Mouse (Mus musculus): ENCODE data around the gene Idua. TPM values are rescaled to one million over a fixed set of nuclear protein-coding genes. Genes with fewer than 3 reads are reported as not detected.

Idua gene
- 6.7 TPM for polyA plus RNA-seq (2014; fragmentation: Illumina TruSeq; extraction: RNeasy Lipid Tissue Mini Kit (QIAGEN cat#74804); ENCODE audit: insufficient read depth, low read depth, low replicate concordance)

DNA sequence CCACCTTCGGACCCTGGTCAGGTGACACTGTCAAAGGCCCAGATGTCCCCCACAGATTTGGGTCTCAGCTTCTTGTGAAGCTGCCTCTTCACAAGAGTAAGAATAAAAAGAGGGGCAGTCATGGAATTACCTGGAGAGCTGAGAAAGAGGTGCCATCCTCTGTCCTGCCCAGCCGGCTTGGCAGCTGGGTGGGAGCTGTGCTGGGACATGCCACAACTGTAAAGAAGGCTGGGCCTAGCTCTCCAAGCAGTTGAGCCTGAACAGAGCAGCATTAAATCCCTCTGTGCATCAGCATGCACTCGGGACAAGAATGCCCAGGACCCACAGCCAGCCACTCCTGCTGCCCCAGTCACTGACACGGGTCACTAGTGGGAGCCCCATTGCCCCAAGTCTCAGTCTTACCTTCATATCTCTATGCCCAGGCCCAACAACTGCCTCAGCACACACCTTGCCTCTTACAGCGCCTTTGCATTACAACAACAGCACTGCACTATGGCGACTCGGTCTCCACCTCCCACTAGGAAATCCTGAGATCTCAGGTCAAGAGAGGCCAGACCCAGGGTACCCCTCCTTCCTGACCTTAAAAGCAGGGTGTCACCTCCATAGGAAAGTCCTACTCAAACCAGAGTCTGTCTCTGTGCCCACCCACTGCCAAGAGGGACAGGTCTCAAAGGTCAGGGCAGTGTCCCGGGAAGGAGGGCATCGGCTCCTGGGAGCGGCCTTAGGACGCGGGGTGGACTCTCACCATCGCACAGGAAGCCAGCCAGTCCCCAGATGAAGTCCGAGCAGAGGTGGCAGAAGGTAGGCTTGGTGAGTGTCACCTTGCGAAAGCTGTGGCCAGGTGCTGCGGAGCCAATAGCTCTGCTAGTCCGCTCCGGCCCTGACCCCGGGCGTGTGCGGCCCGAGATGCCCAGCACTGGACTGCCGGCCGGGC, at the start of gene Idua:
Gene Idua (plus strand): TSS at position 634 of the 934 bp plus-strand sequence.

DNA sequence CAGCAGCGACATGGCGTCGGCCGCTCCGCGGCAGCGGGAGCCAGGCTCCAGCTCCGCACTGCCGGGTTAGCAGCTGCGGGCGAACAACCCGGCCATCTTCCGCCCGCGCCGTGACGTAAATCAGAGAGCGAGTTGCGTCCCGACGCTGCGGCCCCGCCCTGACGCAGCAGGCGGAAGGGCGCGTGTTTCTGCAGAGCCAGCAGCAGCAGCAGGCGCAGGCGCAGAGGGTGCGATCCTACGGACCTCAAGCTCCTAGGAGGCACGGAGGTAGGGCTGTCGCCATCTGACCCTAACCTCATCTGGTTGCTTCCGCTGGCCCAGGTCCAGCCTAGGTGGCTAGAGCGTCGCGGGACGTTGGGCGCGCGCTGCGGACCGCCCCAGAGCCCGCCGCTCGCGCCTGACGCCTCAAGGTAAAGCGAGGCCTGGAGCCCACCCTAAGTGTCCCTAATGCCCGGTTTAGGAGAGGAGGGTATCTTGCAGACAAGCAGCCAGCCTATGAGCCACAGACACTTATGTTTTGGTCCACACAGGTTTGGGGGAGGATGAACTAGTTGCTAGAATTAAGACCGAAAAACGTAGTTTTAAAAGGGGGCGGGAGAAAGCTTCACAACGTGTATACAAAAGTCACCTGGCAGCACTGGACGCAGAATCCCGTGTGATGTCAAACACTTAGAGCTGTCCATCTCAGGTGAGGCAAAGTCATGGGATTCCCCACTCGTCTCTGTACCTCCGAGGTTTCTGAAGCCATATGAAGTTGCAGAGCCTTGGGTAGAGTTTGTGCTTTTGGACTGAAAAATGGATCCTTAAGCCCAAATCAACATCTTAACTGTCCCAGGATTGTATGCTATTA, 30.3 kb upstream of the Idua start, which contains the start of the genes Gak and Tmem175:
Gene Gak (minus strand): TSS at position 122 of the 850 bp plus-strand sequence.
Gene Tmem175 (plus strand): TSS at position 137 of the 850 bp plus-strand sequence.

DNA sequence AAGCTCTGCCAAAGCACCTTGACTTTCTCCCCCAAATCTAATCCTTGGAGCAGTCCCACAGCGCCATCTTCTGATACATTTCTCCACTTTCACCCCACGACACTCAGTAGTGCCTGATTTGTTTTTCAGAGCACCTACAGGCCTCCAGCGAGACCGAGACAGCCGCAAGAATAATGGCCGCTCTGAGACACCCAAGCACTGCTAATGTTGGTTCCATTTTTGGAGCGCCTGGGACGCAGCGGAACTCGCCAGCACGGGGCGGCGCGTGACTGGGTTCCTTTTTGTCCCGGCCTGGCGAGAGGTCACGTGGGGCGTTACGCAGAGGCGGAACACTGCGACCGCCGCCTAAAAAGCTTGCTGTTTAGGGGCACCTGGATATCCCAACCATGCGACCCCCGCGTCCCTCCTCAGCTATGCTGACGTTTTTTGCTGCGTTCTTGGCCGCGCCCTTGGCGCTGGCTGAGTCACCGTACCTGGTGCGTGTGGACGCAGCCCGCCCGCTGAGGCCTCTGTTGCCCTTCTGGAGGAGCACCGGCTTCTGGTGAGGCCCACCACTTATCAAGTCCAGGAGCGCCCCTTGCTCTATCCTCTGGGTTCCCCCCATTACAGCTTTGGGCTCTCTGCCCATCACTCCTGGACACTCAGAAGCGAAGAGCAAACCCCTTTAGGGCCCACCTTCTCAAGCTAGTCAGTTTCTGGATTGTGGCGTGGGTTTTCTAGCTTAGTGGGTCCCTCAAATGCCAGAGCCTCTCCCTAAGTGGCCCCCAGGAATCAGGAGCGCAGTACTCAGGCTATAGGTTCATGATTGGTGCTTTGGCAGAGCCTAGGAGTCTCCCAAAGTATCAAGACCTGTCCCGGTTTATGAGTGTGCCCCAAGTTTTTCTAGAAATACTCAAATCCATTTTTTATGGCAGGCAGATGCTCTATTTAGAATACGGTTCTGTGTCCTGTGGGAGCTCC, 9.1 kb downstream of the Idua start, which contains the start of gene Dgkq:
Gene Dgkq (minus strand): TSS at position 696 of the 960 bp plus-strand sequence.

DNA sequence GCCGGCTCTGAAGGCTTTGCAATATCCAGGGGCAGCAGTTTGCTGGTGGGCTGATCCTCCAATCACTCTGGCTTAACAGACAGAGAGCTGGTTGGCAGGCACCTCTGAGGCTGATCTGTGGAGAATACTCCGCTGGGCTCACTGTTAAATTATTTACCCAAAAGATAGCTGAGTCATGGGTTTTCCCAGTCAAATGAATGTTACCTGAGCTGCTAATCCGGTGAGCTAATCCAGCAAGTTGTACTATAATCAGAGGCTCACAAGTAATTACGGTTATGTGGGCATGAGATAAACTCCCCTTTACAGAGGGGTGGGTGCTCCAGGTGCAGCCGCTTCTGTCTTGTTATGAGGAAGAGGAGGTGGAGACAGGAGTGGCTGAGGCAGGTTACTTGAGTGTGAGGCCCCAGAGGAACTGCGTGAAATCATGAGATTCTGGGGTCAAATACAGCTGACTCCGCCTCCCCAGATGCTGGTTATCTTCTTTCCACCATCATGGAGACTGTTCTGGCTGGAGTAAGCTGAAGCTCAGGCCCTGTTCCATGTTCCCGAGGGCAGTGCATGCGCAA, 15.2 kb downstream of the Idua start, which contains the start of gene Slc26a1:
Gene Slc26a1 (minus strand): TSS at position 319 of the 566 bp plus-strand sequence.

DNA sequence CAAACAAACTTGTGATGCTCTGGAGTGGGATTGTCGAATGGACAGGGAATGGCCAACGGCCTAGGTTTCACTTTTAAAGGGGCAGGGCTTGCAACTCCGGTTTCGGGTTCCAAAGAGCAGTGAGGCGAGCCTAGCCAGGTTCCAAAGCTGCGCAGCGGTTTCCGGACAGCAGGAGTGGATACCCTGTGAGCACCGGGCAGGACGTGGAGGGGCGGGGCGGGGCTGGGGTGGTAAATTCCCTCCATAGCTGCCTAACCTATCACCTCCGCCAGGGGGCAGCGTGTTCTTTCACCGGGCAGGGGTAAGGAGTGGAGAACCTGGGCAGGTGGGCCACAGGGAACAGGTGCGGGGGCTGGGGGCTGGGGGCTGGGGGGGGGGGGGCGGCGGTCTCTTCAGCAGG, 32.1 kb downstream of the Idua start, which contains the start of gene Fgfrl1:
Gene Fgfrl1 (plus strand): TSS at position 112 of the 400 bp plus-strand sequence.

Other genes starting within 250 kb of the Idua start
- gene Atp5k, start 225.9 kb upstream of the Idua start, polyA plus RNA-seq (2014; fragmentation: Illumina TruSeq; extraction: RNeasy Lipid Tissue Mini Kit (QIAGEN cat#74804); ENCODE audit: insufficient read depth, low read depth, low replicate concordance): 553 TPM
- gene Mfsd7a, start 211.4 kb upstream of the Idua start, polyA plus RNA-seq (2014; fragmentation: Illumina TruSeq; extraction: RNeasy Lipid Tissue Mini Kit (QIAGEN cat#74804); ENCODE audit: insufficient read depth, low read depth, low replicate concordance): 2.9 TPM
- 6.4 TPM for gene Pcgf3, start 199.1 kb upstream of the Idua start, polyA plus RNA-seq (2014; fragmentation: Illumina TruSeq; extraction: RNeasy Lipid Tissue Mini Kit (QIAGEN cat#74804); ENCODE audit: insufficient read depth, low read depth, low replicate concordance)
- gene Cplx1, start 110.3 kb upstream of the Idua start, polyA plus RNA-seq (2014; fragmentation: Illumina TruSeq; extraction: RNeasy Lipid Tissue Mini Kit (QIAGEN cat#74804); ENCODE audit: insufficient read depth, low read depth, low replicate concordance): not detected
- 33.9 TPM for gene Gak, start 30.6 kb upstream of the Idua start, polyA plus RNA-seq (2014; fragmentation: Illumina TruSeq; extraction: RNeasy Lipid Tissue Mini Kit (QIAGEN cat#74804); ENCODE audit: insufficient read depth, low read depth, low replicate concordance)
- 11.5 TPM for gene Tmem175, start 30.6 kb upstream of the Idua start, polyA plus RNA-seq (2014; fragmentation: Illumina TruSeq; extraction: RNeasy Lipid Tissue Mini Kit (QIAGEN cat#74804); ENCODE audit: insufficient read depth, low read depth, low replicate concordance)
- gene Dgkq, start 9.3 kb downstream of the Idua start, polyA plus RNA-seq (2014; fragmentation: Illumina TruSeq; extraction: RNeasy Lipid Tissue Mini Kit (QIAGEN cat#74804); ENCODE audit: insufficient read depth, low read depth, low replicate concordance): 4.6 TPM
- gene Slc26a1, start 15.2 kb downstream of the Idua start, polyA plus RNA-seq (2014; fragmentation: Illumina TruSeq; extraction: RNeasy Lipid Tissue Mini Kit (QIAGEN cat#74804); ENCODE audit: insufficient read depth, low read depth, low replicate concordance): not detected
- gene Fgfrl1, start 32.1 kb downstream of the Idua start, polyA plus RNA-seq (2014; fragmentation: Illumina TruSeq; extraction: RNeasy Lipid Tissue Mini Kit (QIAGEN cat#74804); ENCODE audit: insufficient read depth, low read depth, low replicate concordance): 16.8 TPM
- gene Rnf212, start 114.7 kb downstream of the Idua start, polyA plus RNA-seq (2014; fragmentation: Illumina TruSeq; extraction: RNeasy Lipid Tissue Mini Kit (QIAGEN cat#74804); ENCODE audit: insufficient read depth, low read depth, low replicate concordance): not detected
- not detected for gene Tmed11, start 135.0 kb downstream of the Idua start, polyA plus RNA-seq (2014; fragmentation: Illumina TruSeq; extraction: RNeasy Lipid Tissue Mini Kit (QIAGEN cat#74804); ENCODE audit: insufficient read depth, low read depth, low replicate concordance)
- gene Vmn2r8, start 148.5 kb downstream of the Idua start, polyA plus RNA-seq (2014; fragmentation: Illumina TruSeq; extraction: RNeasy Lipid Tissue Mini Kit (QIAGEN cat#74804); ENCODE audit: insufficient read depth, low read depth, low replicate concordance): not detected
- not detected for gene Vmn2r9, start 192.3 kb downstream of the Idua start, polyA plus RNA-seq (2014; fragmentation: Illumina TruSeq; extraction: RNeasy Lipid Tissue Mini Kit (QIAGEN cat#74804); ENCODE audit: insufficient read depth, low read depth, low replicate concordance)

Data from lung, adult 10 weeks (tissue).